ENCODE assay signal across 10 mouse cellular contexts in genomic region chrX:21352350-21352749, GRCm38 (mm10).
DNase-seq lines count a peak whose midpoint lies in the region.
"Had no signal": no experiment of that assay in that cellular context is flagged by ENCODE, and none has a peak within 500 bp of the region (broad histone marks: within the 10 kb centered on the region; RNA-seq: fewer than 3 reads in every experiment).

No protein-coding gene starts in this region.

- peak; percentile 44 for DNase-seq in embryo, embryonic 10 days (ENCODE audit: low spot score)
- DNase-seq in embryo, embryonic 9.5 days (ENCODE audit: extremely low spot score), result no peak
- DNase-seq in layer of hippocampus, adult 9-10 months (ENCODE audit: low spot score), result peak; percentile 22
- no peak for DNase-seq in layer of hippocampus, adult 9-11 months
- DNase-seq in B cell, adult 2 months, result peak; percentile 1 to 27
- DNase-seq in adipocyte (ENCODE audit: low spot score), result peak; percentile 12
- DNase-seq in right cerebral cortex, postnatal 14 days, result no peak
- DNase-seq in spleen, postnatal 36 days (ENCODE audit: low spot score in 2 of 2), result no peak
- DNase-seq: cerebellum, adult 11 months; kidney, adult 18-20 months had no signal

Comparison
In these comparisons a context has a peak if more than half of its experiments do, and no peak if none do; other contexts are left out.
1. DNase-seq: peak in embryo, embryonic 10 days (single experiment), layer of hippocampus, adult 9-10 months (single experiment), B cell, adult 2 months (2 of 2) and adipocyte (single experiment); none in embryo, embryonic 9.5 days (single experiment), layer of hippocampus, adult 9-11 months (single experiment), right cerebral cortex, postnatal 14 days (single experiment) and spleen, postnatal 36 days (0 of 2).